Mouse (Mus musculus) brain, embryonic 14.5 days (tissue): ENCODE measurements at regions not wholly inside any gene's neighbourhood (a gene's known extent, or its start where the extent isn't known, plus 50 kb on each side); places are given as distances from the start of the nearest gene placed in this dataset.

ENCODE experiments used
- DNase-seq: peaks from one replicate; pipeline ENCODE4 v3.0.0-alpha.2; 2011; ENCODE audit warnings: low read depth
- CTCF ChIP-seq: fragments of 200-500 bp; IDR thresholded peaks from 2 replicates; pipeline ENCODE4 v1.5.1; 2012; ENCODE audit warnings: inconsistent platforms, mild to moderate bottlenecking, moderate library complexity, borderline replicate concordance; ENCODE audit not compliant: insufficient read depth, insufficient read length; ENCODE audit errors: extremely low read depth
- POLR2A ChIP-seq: fragments of 200-500 bp; IDR thresholded peaks from 2 replicates; pipeline ENCODE4 v1.6.1; 2012; ENCODE audit warnings: mild to moderate bottlenecking, inconsistent platforms, borderline replicate concordance; ENCODE audit not compliant: poor library complexity, insufficient read depth, insufficient read length, severe bottlenecking; ENCODE audit errors: extremely low read depth

DNA sequence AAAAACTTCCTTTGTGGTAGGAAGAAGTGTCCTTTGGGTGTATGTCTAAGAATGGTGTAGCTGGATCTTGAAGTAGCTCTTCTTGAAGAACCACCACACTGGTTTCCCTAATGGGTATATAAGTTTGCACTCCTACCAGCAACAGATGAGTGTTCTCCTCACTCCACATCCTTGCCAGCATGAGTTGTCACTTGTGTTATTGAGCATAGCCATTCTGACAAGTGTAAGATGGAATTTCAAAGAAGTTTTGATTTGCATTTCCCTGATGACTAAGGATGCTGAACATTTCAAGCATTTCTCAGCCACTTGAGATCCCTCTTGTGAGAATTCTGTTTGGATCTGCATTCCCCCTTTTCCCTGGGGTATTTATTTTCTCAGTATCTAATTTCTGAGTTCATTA, 243.2 kb downstream of the Klf5 start:
- TF ChIP-seq CTCF (no peak), POLR2A (no peak)
- no peak for DNase-seq

- TF ChIP-seq CTCF (no peak), POLR2A (no peak)
- DNase-seq, result peak; percentile 5
These were observed 249.4 kb downstream of the Klf5 start for GRCm38 (mm10) chr14:99547931-99548330.

DNA sequence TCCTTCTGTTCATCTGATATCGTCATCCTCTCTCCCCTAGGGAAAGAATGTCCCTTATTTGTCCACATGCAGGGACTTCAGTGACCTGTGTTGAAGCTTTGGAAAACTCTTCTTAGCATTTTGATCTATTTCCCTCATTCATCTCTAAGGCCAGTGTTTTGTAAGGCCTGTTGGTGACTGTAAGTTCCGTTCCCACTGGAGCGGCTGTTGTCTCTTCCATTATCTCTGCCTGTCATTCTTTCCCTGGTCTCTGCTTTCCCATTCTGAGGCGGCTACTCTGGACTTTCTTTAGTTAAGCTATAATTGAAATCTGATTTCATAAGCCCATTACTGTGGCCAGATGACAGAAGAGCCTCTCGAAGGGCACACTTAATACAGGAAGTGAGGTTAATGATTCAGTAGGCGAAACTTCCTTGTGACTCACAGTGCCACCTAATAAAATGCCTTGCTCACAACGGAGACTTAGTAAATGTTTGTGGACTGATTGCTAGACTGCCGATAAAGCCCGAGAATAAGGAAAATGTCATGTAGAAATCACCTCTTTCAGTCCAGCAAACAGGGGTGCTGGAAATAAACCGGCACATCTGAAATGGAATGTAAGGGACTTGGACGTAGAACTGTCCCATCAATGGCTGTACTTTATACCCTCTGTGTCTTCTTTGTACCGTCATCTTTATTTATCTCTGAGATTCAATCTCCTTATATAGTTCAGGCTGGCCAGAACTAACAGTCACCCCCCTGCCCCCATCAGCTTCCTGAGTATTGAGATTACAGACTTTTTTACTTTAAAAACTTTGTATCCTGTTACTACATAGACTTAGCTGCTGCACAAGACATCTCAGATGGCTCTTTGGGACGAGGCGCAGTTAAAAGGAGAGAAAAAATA, 250.1 kb downstream of the Klf5 start:
- TF ChIP-seq POLR2A, result no peak
- no peak for TF ChIP-seq CTCF

GRCm38 (mm10) chr14:99564024-99564423, 265.5 kb downstream of the Klf5 start:
- no peak for DNase-seq
- TF ChIP-seq CTCF, result no peak
- no peak for TF ChIP-seq POLR2A

More for the DNA sequence above, 250.1 kb downstream of the Klf5 start:
- no peak for DNase-seq

- no peak for DNase-seq
These were observed 275.7 kb downstream of the Klf5 start for GRCm38 (mm10) chr14:99574146-99574545.

GRCm38 (mm10) chr14:99578665-99579064, 280.2 kb downstream of the Klf5 start:
- DNase-seq, result peak; percentile 48
- TF ChIP-seq CTCF (no peak), POLR2A (no peak)

More at GRCm38 (mm10) chr14:99574146-99574545, 275.7 kb downstream of the Klf5 start:
- TF ChIP-seq CTCF, result no peak
- no peak for TF ChIP-seq POLR2A

- DNase-seq, result peak; percentile 49
- TF ChIP-seq POLR2A (no peak), CTCF (no peak)
These were observed 280.8 kb downstream of the Klf5 start for GRCm38 (mm10) chr14:99579271-99579759.

GRCm38 (mm10) chr14:99579765-99580266, 281.3 kb downstream of the Klf5 start:
- TF ChIP-seq POLR2A (no peak), CTCF (no peak)
- DNase-seq, result no peak

DNA sequence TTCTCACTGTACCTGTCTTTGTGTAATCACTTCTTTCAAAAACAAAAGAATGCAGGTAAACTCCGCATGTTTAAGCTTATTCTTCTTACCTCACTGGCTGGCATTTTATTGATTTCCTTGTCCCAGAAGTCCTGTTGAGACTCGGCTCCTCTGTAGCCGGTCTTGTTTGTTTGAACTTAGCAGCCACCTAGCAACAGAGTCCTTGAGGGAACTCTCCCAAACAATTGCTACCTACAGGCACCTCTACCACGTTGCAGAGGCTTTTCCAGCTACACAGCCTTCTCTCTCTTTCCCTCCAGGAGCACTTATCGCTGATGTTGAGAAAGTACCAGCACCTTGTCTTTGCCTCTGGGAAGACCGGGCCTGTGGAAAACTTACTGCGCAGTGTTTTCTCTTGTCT, 285.7 kb downstream of the Klf5 start:
- no peak for TF ChIP-seq CTCF
- no peak for TF ChIP-seq POLR2A
- DNase-seq, result no peak

DNA sequence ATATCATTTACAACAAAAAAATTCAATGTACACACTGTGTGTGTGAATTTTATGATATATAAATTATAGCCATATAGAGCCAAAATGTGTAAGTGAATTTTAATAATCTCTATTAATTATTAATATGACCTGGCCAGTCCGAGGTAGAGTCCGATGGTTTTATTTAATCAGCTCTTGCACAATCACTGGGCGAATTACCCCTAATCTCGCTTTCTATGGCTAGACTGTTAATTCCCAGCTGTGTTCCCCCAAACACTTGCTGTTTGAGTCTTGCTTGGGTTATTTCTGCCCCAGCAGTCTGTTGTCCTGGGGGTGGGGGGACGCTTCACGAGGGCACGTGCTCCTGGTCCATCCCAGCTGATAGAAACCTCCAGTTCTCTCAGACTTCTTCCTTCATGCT, 287.5 kb downstream of the Klf5 start:
- TF ChIP-seq CTCF (no peak), POLR2A (no peak)
- no peak for DNase-seq

GRCm38 (mm10) chr14:99590854-99591470, 292.5 kb downstream of the Klf5 start:
- DNase-seq, result no peak
- TF ChIP-seq POLR2A (no peak), CTCF (no peak)

DNA sequence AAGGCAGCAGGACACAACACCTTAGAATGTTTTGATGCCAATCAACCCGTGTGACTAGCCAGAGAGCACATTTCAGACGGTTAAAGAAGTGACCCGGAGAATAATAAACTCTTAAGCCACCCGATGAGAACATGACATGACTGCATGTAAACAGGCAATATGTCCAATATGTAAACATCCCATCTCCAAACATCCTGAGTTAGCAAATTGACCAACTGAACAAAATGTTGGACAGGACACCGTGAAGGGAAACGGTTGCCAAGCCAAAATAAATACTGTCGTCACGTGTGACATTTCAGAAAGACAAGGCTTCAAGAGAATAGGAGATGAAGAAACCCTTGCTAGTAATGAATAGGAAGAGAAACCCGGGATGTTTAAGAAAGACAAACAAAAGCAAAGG, 294.4 kb downstream of the Klf5 start:
- TF ChIP-seq POLR2A, result no peak
- no peak for TF ChIP-seq CTCF
- DNase-seq, result no peak

GRCm38 (mm10) chr14:99593864-99594263, 295.4 kb downstream of the Klf5 start:
- TF ChIP-seq POLR2A, result no peak
- TF ChIP-seq CTCF, result no peak
- no peak for DNase-seq
